11 mouse cellular contexts compared by ENCODE assay signal in genomic region chr11:98973584-98973983, GRCm38 (mm10). TPM values are rescaled to one million over a fixed set of nuclear protein-coding genes. Genes with fewer than 3 reads are reported as not detected.
DNase-seq lines count a peak whose midpoint lies in the region; ATAC-seq and TF ChIP-seq lines count a peak whose summit lies in the region.
"Had no signal": no experiment of that assay in that cellular context is flagged by ENCODE, and none has a peak within 500 bp of the region (broad histone marks: within the 10 kb centered on the region; RNA-seq: fewer than 3 reads in every experiment).

No protein-coding gene starts in this region.

- no peak overlapping the region for H3K4me2 ChIP-seq in heart, embryonic 13.5 days
- no peak overlapping the region for H3K4me2 ChIP-seq in midbrain, postnatal 0 days (ENCODE audit: low read depth, low read length, poor library complexity, severe bottlenecking)
- H3K4me2 ChIP-seq in midbrain, embryonic 11.5 days: no peak overlapping the region

- 0 out of 2 replicates have a peak, but pooled peaks have one; percentile 17 for ATAC-seq in heart, embryonic 13.5 days (ENCODE audit: extremely low read depth, insufficient number of reproducible peaks, low FRiP score, low TSS enrichment)
- ATAC-seq in midbrain, postnatal 0 days (ENCODE audit: low FRiP score): no peak
- ATAC-seq in midbrain, embryonic 11.5 days (ENCODE audit: low FRiP score): no peak
- ATAC-seq: activated CD4-positive, CD25-positive, alpha-beta regulatory T cell, adult 4 months had no signal

- TF ChIP-seq CTCF in midbrain, postnatal 0 days (IDR thresholded peaks at IDR 0.05): no peak
- no peak for TF ChIP-seq CTCF in thymus, adult 2 months (IDR thresholded peaks at IDR 0.05; ENCODE audit: borderline replicate concordance, control insufficient read depth, extremely low read depth, insufficient read depth, low read length, poor library complexity)

- 77% methylated on average over 13 of the region's 14 CpGs for WGBS in heart, embryonic 13.5 days
- 86% methylated on average over 14 of the region's 14 CpGs for WGBS in midbrain, postnatal 0 days
- WGBS in midbrain, embryonic 11.5 days: 89% methylated on average over 10 of the region's 14 CpGs
- 98% methylated on average over 14 of the region's 14 CpGs for WGBS in thymus, adult 2 months

- H3K4me1 ChIP-seq in heart, embryonic 13.5 days: peaks cover 37% of the 10 kb centered on the region
- H3K4me1 ChIP-seq in midbrain, postnatal 0 days (ENCODE audit: insufficient read depth, low read length): peaks cover 4% of the 10 kb centered on the region; the same call in 1 of the 2 replicates
- peaks cover 21% of the 10 kb centered on the region for H3K4me1 ChIP-seq in midbrain, embryonic 11.5 days (ENCODE audit: control insufficient read depth, insufficient read depth, low read length)
- H3K4me1 ChIP-seq in thymus, adult 2 months (replicated peaks; ENCODE audit: control insufficient read depth, insufficient read depth, low read length): peaks cover 11% of the 10 kb centered on the region

- no peak overlapping the region for H3K4me3 ChIP-seq in heart, embryonic 13.5 days
- H3K4me3 ChIP-seq in midbrain, postnatal 0 days (ENCODE audit: low read depth, low read length): no peak overlapping the region
- H3K4me3 ChIP-seq in midbrain, embryonic 11.5 days (ENCODE audit: low read depth, low read length): no peak overlapping the region
- no peak overlapping the region for H3K4me3 ChIP-seq in thymus, adult 2 months (ENCODE audit: control insufficient read depth, insufficient read depth, low read length)

- TF ChIP-seq POLR2A in thymus, adult 2 months (IDR thresholded peaks at IDR 0.05; ENCODE audit: control insufficient read depth, extremely low read depth, insufficient read depth, low read length, poor library complexity): no peak

- H3K27ac ChIP-seq in heart, embryonic 13.5 days (replicated peaks): no peak overlapping the region
- no peak overlapping the region for H3K27ac ChIP-seq in midbrain, postnatal 0 days (ENCODE audit: low read depth, low read length)
- H3K27ac ChIP-seq in midbrain, embryonic 11.5 days (ENCODE audit: low read depth, low read length): no peak overlapping the region
- H3K27ac ChIP-seq in thymus, adult 2 months (ENCODE audit: control insufficient read depth, insufficient read depth, low read length): no peak overlapping the region
- H3K27ac ChIP-seq: macrophage had no signal

- no peak overlapping the region for H3K9ac ChIP-seq in heart, embryonic 13.5 days
- H3K9ac ChIP-seq in midbrain, postnatal 0 days (replicated peaks; ENCODE audit: low read length, poor library complexity, severe bottlenecking): no peak overlapping the region
- H3K9ac ChIP-seq in midbrain, embryonic 11.5 days (ENCODE audit: low read length): no peak overlapping the region

- intact Hi-C loops in heart, postnatal 25 days (cut with DNase I): loop anchor here (2.0 to 5.0 kb wide), 2 partner anchors 41 to 111 kb away; partner anchors contain the start of gene Wipf2

- no peaks in the 10 kb centered on the region for H3K9me3 ChIP-seq in heart, embryonic 13.5 days
- H3K9me3 ChIP-seq in midbrain, postnatal 0 days (ENCODE audit: low read length): no peaks in the 10 kb centered on the region
- H3K9me3 ChIP-seq in midbrain, embryonic 11.5 days (ENCODE audit: control insufficient read depth, low read length): no peaks in the 10 kb centered on the region

- peaks cover 71% of the 10 kb centered on the region for H3K36me3 ChIP-seq in heart, embryonic 13.5 days
- peaks cover 20% of the 10 kb centered on the region for H3K36me3 ChIP-seq in midbrain, postnatal 0 days (ENCODE audit: insufficient read depth, low read length)
- H3K36me3 ChIP-seq in midbrain, embryonic 11.5 days (ENCODE audit: control insufficient read depth, insufficient read depth, low read length): no peaks in the 10 kb centered on the region; the same call in 1 of the 2 replicates
- H3K36me3 ChIP-seq in thymus, adult 2 months (ENCODE audit: control insufficient read depth, insufficient read depth, low read length): peaks cover 41% of the 10 kb centered on the region

- no peak for DNase-seq in heart, postnatal 25 days (ENCODE audit: low spot score)
- peak; percentile 18 for DNase-seq in midbrain, postnatal 0 days (ENCODE audit: low spot score)
- no peak for DNase-seq in midbrain, embryonic 11.5 days (ENCODE audit: low spot score, missing footprints)
- peak; percentile 58 for DNase-seq in cerebellum, adult 9-11 months
- peak; percentile 20 for DNase-seq in naive thymus-derived CD4-positive, alpha-beta T cell, adult 2 months (ENCODE audit: low read depth)
- DNase-seq in thymus, adult 2 months: no peak
- DNase-seq: gastrocnemius, postnatal 25 days; right cerebral cortex, postnatal 14 days had no signal

- H3K27me3 ChIP-seq in heart, embryonic 13.5 days (replicated peaks): no peaks in the 10 kb centered on the region
- no peaks in the 10 kb centered on the region for H3K27me3 ChIP-seq in midbrain, postnatal 0 days (ENCODE audit: insufficient read depth, low read length)
- no peaks in the 10 kb centered on the region for H3K27me3 ChIP-seq in midbrain, embryonic 11.5 days (ENCODE audit: control insufficient read depth, insufficient read depth, low read length)
- no peaks in the 10 kb centered on the region for H3K27me3 ChIP-seq in thymus, adult 2 months (ENCODE audit: control insufficient read depth, insufficient read depth, low read length)

RNA-seq across cellular contexts. Expression of gene Gjd3, which starts 9.2 kb away (rescaled TPM):
- polyA plus RNA-seq in heart, embryonic 13.5 days (2015; fragmentation: Nextera tagmentation; extraction: Ambion mirVana): 1.3 and 3.3 TPM in 2 replicates
- total RNA-seq in heart, postnatal 25 days (2021): 1 to 10 TPM in 1 of 2 experiments, under 1 TPM in 1; 0.52 to 1.1 TPM
- 3.0 and 5.1 TPM in 2 replicates for total RNA-seq in midbrain, postnatal 0 days (2014; rRNA removed)
- 4.5 and 5.1 TPM in 2 replicates for polyA plus RNA-seq in midbrain, postnatal 0 days (2015; fragmentation: Nextera tagmentation; extraction: Ambion mirVana)
- polyA plus RNA-seq in midbrain, embryonic 11.5 days (2014; fragmentation: Nextera tagmentation; extraction: Ambion mirVana): not detected in 2 replicates
- 1.3 and 1.9 TPM in 2 replicates for polyA plus RNA-seq in thymus, adult 2 months (2012; rRNA removed)
- total RNA-seq: gastrocnemius, postnatal 25 days had no signal
- polyA plus RNA-seq: macrophage had no signal

RNA-seq across cellular contexts. Expression of gene Rara, which starts 46.0 kb away (rescaled TPM):
- polyA plus RNA-seq in heart, embryonic 13.5 days (2015; fragmentation: Nextera tagmentation; extraction: Ambion mirVana): 27.9 and 28.3 TPM in 2 replicates
- 10 to 100 TPM; 11.8 TPM for total RNA-seq in heart, postnatal 25 days (2021)
- 14.3 and 20.4 TPM in 2 replicates for total RNA-seq in midbrain, postnatal 0 days (2014; rRNA removed)
- polyA plus RNA-seq in midbrain, postnatal 0 days (2015; fragmentation: Nextera tagmentation; extraction: Ambion mirVana): 8.2 and 8.7 TPM in 2 replicates
- polyA plus RNA-seq in midbrain, embryonic 11.5 days (2014; fragmentation: Nextera tagmentation; extraction: Ambion mirVana): 13.2 and 14.8 TPM in 2 replicates
- polyA plus RNA-seq in thymus, adult 2 months (2012; rRNA removed): 63.5 and 74.1 TPM in 2 replicates

RNA-seq across cellular contexts. Expression of gene Top2a, which starts 50.4 kb away (rescaled TPM):
- 158 and 170 TPM in 2 replicates for polyA plus RNA-seq in heart, embryonic 13.5 days (2015; fragmentation: Nextera tagmentation; extraction: Ambion mirVana)
- total RNA-seq in heart, postnatal 25 days (2021): 1 to 10 TPM; 4.2 to 4.6 TPM
- 13.9 and 21.1 TPM in 2 replicates for total RNA-seq in midbrain, postnatal 0 days (2014; rRNA removed)
- 7.4 and 10.0 TPM in 2 replicates for polyA plus RNA-seq in midbrain, postnatal 0 days (2015; fragmentation: Nextera tagmentation; extraction: Ambion mirVana)
- polyA plus RNA-seq in midbrain, embryonic 11.5 days (2014; fragmentation: Nextera tagmentation; extraction: Ambion mirVana): 431 and 436 TPM in 2 replicates
- polyA plus RNA-seq in thymus, adult 2 months (2012; rRNA removed): 59.2 and 85.6 TPM in 2 replicates

Comparison
In these comparisons a context has a peak if more than half of its experiments do, and no peak if none do; other contexts are left out.
1. DNase-seq: peak in midbrain, postnatal 0 days (single experiment), cerebellum, adult 9-11 months (single experiment) and naive thymus-derived CD4-positive, alpha-beta T cell, adult 2 months (single experiment); none in heart, postnatal 25 days (single experiment), midbrain, embryonic 11.5 days (single experiment) and thymus, adult 2 months (single experiment).